Mouse (Mus musculus) heart, embryonic 13.5 days (tissue): ENCODE results near the gene Tmem178b. TPM values are rescaled to one million over a fixed set of nuclear protein-coding genes. Genes with fewer than 3 reads are reported as not detected.

Experiments used
- ATAC-seq: fragments of 200-750 bp; cut with Nextera tagmentation; 2 replicates; pipeline ENCODE4 v1.8.0; 2017; ENCODE audit warnings: moderate TSS enrichment; ENCODE audit not compliant: insufficient number of reproducible peaks, low FRiP score, low TSS enrichment; ENCODE audit errors: extremely low read depth
- H3K27ac ChIP-seq: fragments of 300-500 bp; sonication (generic); replicated peaks from 2 replicates; pipeline ENCODE4 v1.5.1; 2015; ENCODE audit warnings: moderate library complexity, mild to moderate bottlenecking, inconsistent platforms
- H3K27me3 ChIP-seq: fragments of 300-500 bp; sonication (generic); replicated peaks from 2 replicates; pipeline ENCODE4 v1.6.1; 2015; ENCODE audit warnings: mild to moderate bottlenecking, inconsistent platforms
- H3K36me3 ChIP-seq: fragments of 300-500 bp; sonication (generic); 2 replicates; pipeline ENCODE4 v1.6.1; 2015; ENCODE audit warnings: mild to moderate bottlenecking, inconsistent platforms
- H3K4me1 ChIP-seq: fragments of 300-500 bp; sonication (generic); 2 replicates; pipeline ENCODE4 v1.6.1; 2015; ENCODE audit warnings: inconsistent platforms
- H3K4me2 ChIP-seq: fragments of 300-500 bp; sonication (generic); 2 replicates; pipeline ENCODE4 v1.6.1; 2015; ENCODE audit warnings: inconsistent platforms, mild to moderate bottlenecking, moderate library complexity
- H3K4me3 ChIP-seq: fragments of 300-500 bp; sonication (generic); 2 replicates; pipeline ENCODE4 v1.5.1; 2015; ENCODE audit warnings: moderate library complexity, mild to moderate bottlenecking, inconsistent platforms
- H3K9ac ChIP-seq: fragments of 300-500 bp; sonication (generic); 2 replicates; pipeline ENCODE4 v1.6.1; 2015; ENCODE audit warnings: inconsistent platforms, mild to moderate bottlenecking, moderate library complexity
- H3K9me3 ChIP-seq: fragments of 300-500 bp; sonication (generic); 2 replicates; pipeline ENCODE4 v1.6.1; 2016; ENCODE audit warnings: inconsistent platforms
- WGBS: fragments of 180-500 bp; shearing (Covaris S2); methylation state at CpG from one replicate; pipeline ENCODE4 v1.1.7; 2015; ENCODE audit warnings: mixed read lengths; 5-methylcytosine and 5-hydroxymethylcytosine counted together
- polyA plus RNA-seq: library from polyadenylated mRNA; unstranded; fragments of >200 nt; fragmentation: Nextera tagmentation; extraction: Ambion mirVana; gene quantifications from 2 replicates; pipeline ENCODE4 v1.2.1, GENCODE M21; 2015

The Tmem178b gene
- polyA plus RNA-seq, 1 experiment from 2014 or later = 0.03 TPM

GRCm38 (mm10) chr6:40024336-40024934, 151.4 kb downstream of the Tmem178b start:
- Histone ChIP-seq H3K4me1 (no peaks in the 10 kb centered on the region), H3K9me3 (no peaks in the 10 kb centered on the region), H3K4me3 (no peak overlapping the region), H3K4me2 (no peak overlapping the region), H3K9ac (no peak overlapping the region), H3K36me3 (no peaks in the 10 kb centered on the region), H3K27ac (no peak overlapping the region), H3K27me3 (no peaks in the 10 kb centered on the region)
- WGBS = 76% methylated on average over 5 of the region's 5 CpGs
- ATAC-seq = no peak

- Histone ChIP-seq H3K36me3 (no peaks in the 10 kb centered on the region), H3K27ac (no peak overlapping the region), H3K4me2 (no peak overlapping the region), H3K9me3 (no peaks in the 10 kb centered on the region), H3K4me1 (no peaks in the 10 kb centered on the region), H3K9ac (no peak overlapping the region), H3K27me3 (no peaks in the 10 kb centered on the region), H3K4me3 (no peak overlapping the region)
- no peak for ATAC-seq
Observed at GRCm38 (mm10) chr6:40032901-40033300, 159.8 kb downstream of the Tmem178b start.

GRCm38 (mm10) chr6:40033935-40034334, 160.9 kb downstream of the Tmem178b start:
- H3K27ac ChIP-seq = no peak overlapping the region
- H3K36me3 ChIP-seq = no peaks in the 10 kb centered on the region
- no peak overlapping the region for H3K4me3 ChIP-seq
- H3K27me3 ChIP-seq = no peaks in the 10 kb centered on the region
- H3K9ac ChIP-seq = no peak overlapping the region
- no peaks in the 10 kb centered on the region for H3K9me3 ChIP-seq
- H3K4me1 ChIP-seq = no peaks in the 10 kb centered on the region
- ATAC-seq = no peak
- 85% methylated on average over 3 of the region's 3 CpGs for whole genome bisulfite sequencing
- H3K4me2 ChIP-seq = no peak overlapping the region

GRCm38 (mm10) chr6:40048969-40049908, 176.2 kb downstream of the Tmem178b start:
- ATAC-seq = no peak
- Histone ChIP-seq H3K9ac (no peak overlapping the region), H3K27me3 (no peaks in the 10 kb centered on the region), H3K36me3 (no peaks in the 10 kb centered on the region), H3K9me3 (no peaks in the 10 kb centered on the region), H3K4me1 (no peaks in the 10 kb centered on the region), H3K27ac (no peak overlapping the region), H3K4me3 (no peak overlapping the region), H3K4me2 (no peak overlapping the region)
- WGBS = 36% methylated on average over 11 of the region's 11 CpGs

- no peaks in the 10 kb centered on the region for H3K27me3 ChIP-seq
- WGBS = 73% methylated on average over 6 of the region's 6 CpGs
- ATAC-seq = no peak
- H3K9me3 ChIP-seq = no peaks in the 10 kb centered on the region
- H3K9ac ChIP-seq = no peak overlapping the region
- H3K27ac ChIP-seq = no peak overlapping the region
- H3K4me3 ChIP-seq = no peak overlapping the region
- no peaks in the 10 kb centered on the region for H3K36me3 ChIP-seq
- H3K4me2 ChIP-seq = no peak overlapping the region
- no peaks in the 10 kb centered on the region for H3K4me1 ChIP-seq
Observed at GRCm38 (mm10) chr6:40049909-40050484, 176.9 kb downstream of the Tmem178b start.

- no peak overlapping the region for H3K4me2 ChIP-seq
- no peak for ATAC-seq
- H3K27me3 ChIP-seq = no peaks in the 10 kb centered on the region
- no peak overlapping the region for H3K4me3 ChIP-seq
- H3K9ac ChIP-seq = no peak overlapping the region
- no peaks in the 10 kb centered on the region for H3K4me1 ChIP-seq
- no peaks in the 10 kb centered on the region for H3K9me3 ChIP-seq
- H3K27ac ChIP-seq = no peak overlapping the region
- no peaks in the 10 kb centered on the region for H3K36me3 ChIP-seq
- 77% methylated on average over 2 of the region's 2 CpGs for WGBS
Observed at GRCm38 (mm10) chr6:40051698-40052097, 178.6 kb downstream of the Tmem178b start.

- Histone ChIP-seq H3K4me1 (no peaks in the 10 kb centered on the region), H3K36me3 (no peaks in the 10 kb centered on the region), H3K9me3 (no peaks in the 10 kb centered on the region), H3K4me3 (no peak overlapping the region), H3K4me2 (no peak overlapping the region), H3K27me3 (no peaks in the 10 kb centered on the region), H3K27ac (no peak overlapping the region), H3K9ac (no peak overlapping the region)
- whole genome bisulfite sequencing = 70% methylated on average over 1 of the region's 1 CpGs
- ATAC-seq = no peak
Observed at GRCm38 (mm10) chr6:40052593-40052992, 179.5 kb downstream of the Tmem178b start.

GRCm38 (mm10) chr6:40059466-40059865, 186.4 kb downstream of the Tmem178b start:
- Histone ChIP-seq H3K4me3 (no peak overlapping the region), H3K27ac (no peak overlapping the region), H3K4me2 (no peak overlapping the region), H3K27me3 (no peaks in the 10 kb centered on the region), H3K9ac (no peak overlapping the region), H3K9me3 (no peaks in the 10 kb centered on the region), H3K4me1 (no peaks in the 10 kb centered on the region), H3K36me3 (no peaks in the 10 kb centered on the region)
- WGBS = 69% methylated on average over 3 of the region's 3 CpGs
- no peak for ATAC-seq

- Histone ChIP-seq H3K4me2 (no peak overlapping the region), H3K9me3 (no peaks in the 10 kb centered on the region), H3K9ac (no peak overlapping the region), H3K36me3 (no peaks in the 10 kb centered on the region), H3K27ac (no peak overlapping the region), H3K27me3 (no peaks in the 10 kb centered on the region), H3K4me3 (no peak overlapping the region), H3K4me1 (no peaks in the 10 kb centered on the region)
- 67% methylated on average over 5 of the region's 5 CpGs for WGBS
- no peak for ATAC-seq
Observed at GRCm38 (mm10) chr6:40061327-40062189, 188.5 kb downstream of the Tmem178b start.

- Histone ChIP-seq H3K4me1 (no peaks in the 10 kb centered on the region), H3K36me3 (no peaks in the 10 kb centered on the region), H3K27me3 (no peaks in the 10 kb centered on the region), H3K27ac (no peak overlapping the region), H3K9me3 (no peaks in the 10 kb centered on the region), H3K4me3 (no peak overlapping the region), H3K9ac (no peak overlapping the region), H3K4me2 (no peak overlapping the region)
- ATAC-seq = no peak
- WGBS = 82% methylated on average over 7 of the region's 7 CpGs
Observed at GRCm38 (mm10) chr6:40062190-40062501, 189.1 kb downstream of the Tmem178b start.

- H3K36me3 ChIP-seq = no peaks in the 10 kb centered on the region
- no peak for ATAC-seq
- H3K4me2 ChIP-seq = no peak overlapping the region
- no peak overlapping the region for H3K27ac ChIP-seq
- H3K9ac ChIP-seq = no peak overlapping the region
- no peaks in the 10 kb centered on the region for H3K4me1 ChIP-seq
- no peak overlapping the region for H3K4me3 ChIP-seq
- H3K9me3 ChIP-seq = no peaks in the 10 kb centered on the region
- WGBS = 82% methylated on average over 1 of the region's 1 CpGs
- H3K27me3 ChIP-seq = no peaks in the 10 kb centered on the region
Observed at GRCm38 (mm10) chr6:40063438-40063837, 190.4 kb downstream of the Tmem178b start.
